Mouse (Mus musculus) inflammation-experienced regulatory T-cells, adult 6 months (primary cell): Measurements from ENCODE around the gene Vmn2r88. TPM values are rescaled to one million over a fixed set of nuclear protein-coding genes. Genes with fewer than 3 reads are reported as not detected.
"Not testable (repeated sequence)": the region's sequence is repeated elsewhere in the genome, so short reads cannot be mapped to it uniquely, and the experiment has no call there.

Experiments used
- ATAC-seq: one replicate; pipeline ENCODE4 v1.8.0; 2017
- polyA plus RNA-seq, 3 experiments: library from polyadenylated mRNA; unstranded; fragments of 100-300 nt; shearing (Covaris generic); gene quantifications; one replicate each; pipeline ENCODE4 v1.2.1; 2017

Vmn2r88 gene
- polyA plus RNA-seq = not detected

- no peak for ATAC-seq
Observed at GRCm38 (mm10) chr14:51410520-51410919, at the start of gene Vmn2r88. Gene Vmn2r88 (plus strand): TSS chr14:51410820.

GRCm38 (mm10) chr14:51361456-51361855, 49.2 kb upstream of the Vmn2r88 start, which contains the start of gene Gm7247:
Gene Gm7247 (plus strand): TSS chr14:51361756.
- no peak for ATAC-seq

- no peak for ATAC-seq
Observed at GRCm38 (mm10) chr14:51382805-51383204, 27.8 kb upstream of the Vmn2r88 start.

- no peak for ATAC-seq
Observed at GRCm38 (mm10) chr14:51384351-51384750, 26.3 kb upstream of the Vmn2r88 start.

- peak; percentile 38 for ATAC-seq
Observed at GRCm38 (mm10) chr14:51385741-51386140, 24.9 kb upstream of the Vmn2r88 start.

- no peak for ATAC-seq
Observed at GRCm38 (mm10) chr14:51387768-51388167, 22.9 kb upstream of the Vmn2r88 start.

- no peak for ATAC-seq
Observed at GRCm38 (mm10) chr14:51388222-51388621, 22.4 kb upstream of the Vmn2r88 start.

GRCm38 (mm10) chr14:51423885-51424284, 13.3 kb downstream of the Vmn2r88 start:
- ATAC-seq = no peak

- not testable (repeated sequence) for ATAC-seq
Observed at GRCm38 (mm10) chr14:51430138-51430537, 19.5 kb downstream of the Vmn2r88 start.

GRCm38 (mm10) chr14:51434546-51434945, 23.9 kb downstream of the Vmn2r88 start:
- no peak for ATAC-seq

GRCm38 (mm10) chr14:51435020-51435419, 24.4 kb downstream of the Vmn2r88 start:
- no peak for ATAC-seq

- ATAC-seq = no peak
Observed at GRCm38 (mm10) chr14:51438955-51439354, 28.3 kb downstream of the Vmn2r88 start.

GRCm38 (mm10) chr14:51451557-51451956, 40.9 kb downstream of the Vmn2r88 start, which contains the start of gene Vmn2r89:
Gene Vmn2r89 (plus strand): TSS chr14:51451857.
- ATAC-seq = not testable (repeated sequence)

Other genes starting within 250 kb of the Vmn2r88 start
- gene Rnase2b, start 248.6 kb upstream of the Vmn2r88 start, polyA plus RNA-seq = not detected
- gene Ang2, start 211.7 kb upstream of the Vmn2r88 start, polyA plus RNA-seq = not detected
- not detected for gene Ear14, start 207.4 kb upstream of the Vmn2r88 start, polyA plus RNA-seq
- gene Rnase2a, start 154.7 kb upstream of the Vmn2r88 start, polyA plus RNA-seq = not detected
- not detected for gene Gm7247, start 49.1 kb upstream of the Vmn2r88 start, polyA plus RNA-seq
- gene Vmn2r89, start 41.0 kb downstream of the Vmn2r88 start, polyA plus RNA-seq = under 1 TPM in 1 of 3 experiments, not detected in 2; 0.11 TPM
- not detected for gene Gm5622, start 142.0 kb downstream of the Vmn2r88 start, polyA plus RNA-seq
- gene Gm17175, start 163.2 kb downstream of the Vmn2r88 start, polyA plus RNA-seq = not detected
- gene Gm17174, start 181.3 kb downstream of the Vmn2r88 start, polyA plus RNA-seq = not detected
- gene Gm17078, start 200.5 kb downstream of the Vmn2r88 start, polyA plus RNA-seq = not detected
- gene Gm4181, start 224.8 kb downstream of the Vmn2r88 start, polyA plus RNA-seq = not detected